Mouse (Mus musculus) kidney, embryonic 14.5 days (tissue): ENCODE measurements at regions not wholly inside any gene's neighbourhood (a gene's known extent, or its start where the extent isn't known, plus 50 kb on each side); places are given as distances from the start of the nearest gene placed in this dataset.
"Not testable (repeated sequence)": the region's sequence is repeated elsewhere in the genome, so short reads cannot be mapped to it uniquely, and the experiment has no call there.

Source experiments
- ATAC-seq: fragments of 200-750 bp; cut with Nextera tagmentation; 2 replicates; pipeline ENCODE4 v1.8.0; 2017; ENCODE audit warnings: moderate number of reproducible peaks, mild to moderate bottlenecking, moderate TSS enrichment, moderate library complexity; ENCODE audit not compliant: low FRiP score, low TSS enrichment
- H3K27ac ChIP-seq: fragments of 300-500 bp; sonication (generic); 2 replicates; pipeline ENCODE4 v1.5.1; 2014; ENCODE audit warnings: low read depth, mild to moderate bottlenecking, low read length, moderate library complexity, mixed read lengths
- H3K27me3 ChIP-seq: fragments of 300-500 bp; sonication (generic); 2 replicates; pipeline ENCODE4 v1.6.1; 2014; ENCODE audit warnings: mild to moderate bottlenecking, low read length; ENCODE audit not compliant: control insufficient read depth, insufficient read depth
- H3K36me3 ChIP-seq: fragments of 300-500 bp; sonication (generic); 2 replicates; pipeline ENCODE4 v1.6.1; 2014; ENCODE audit warnings: low read length, mixed read lengths; ENCODE audit not compliant: control insufficient read depth, insufficient read depth
- H3K4me1 ChIP-seq: fragments of 300-500 bp; sonication (generic); 2 replicates; pipeline ENCODE4 v1.6.1; 2014; ENCODE audit warnings: low read length, mixed read lengths; ENCODE audit not compliant: control insufficient read depth, insufficient read depth
- H3K4me2 ChIP-seq: fragments of 300-500 bp; sonication (generic); replicated peaks from 2 replicates; pipeline ENCODE4 v1.6.1; 2014; ENCODE audit warnings: low read depth, mild to moderate bottlenecking, low read length
- H3K4me3 ChIP-seq: fragments of 300-500 bp; sonication (generic); 2 replicates; pipeline ENCODE4 v1.5.1; 2014; ENCODE audit warnings: mild to moderate bottlenecking, low read length
- H3K9ac ChIP-seq: fragments of 300-500 bp; sonication (generic); 2 replicates; pipeline ENCODE4 v1.6.1; 2014; ENCODE audit warnings: low read depth, mild to moderate bottlenecking, low read length, moderate library complexity
- H3K9me3 ChIP-seq: fragments of 300-500 bp; sonication (generic); 2 replicates; pipeline ENCODE4 v1.6.1; 2016; ENCODE audit warnings: low read length; ENCODE audit not compliant: control insufficient read depth
- WGBS: fragments of 180-500 bp; shearing (Covaris S2); extraction: QIAGEN DNeasy Blood & Tissue Kit; methylation state at CpG from one replicate; pipeline ENCODE4 v1.1.7; 2014; 5-methylcytosine and 5-hydroxymethylcytosine counted together

DNA sequence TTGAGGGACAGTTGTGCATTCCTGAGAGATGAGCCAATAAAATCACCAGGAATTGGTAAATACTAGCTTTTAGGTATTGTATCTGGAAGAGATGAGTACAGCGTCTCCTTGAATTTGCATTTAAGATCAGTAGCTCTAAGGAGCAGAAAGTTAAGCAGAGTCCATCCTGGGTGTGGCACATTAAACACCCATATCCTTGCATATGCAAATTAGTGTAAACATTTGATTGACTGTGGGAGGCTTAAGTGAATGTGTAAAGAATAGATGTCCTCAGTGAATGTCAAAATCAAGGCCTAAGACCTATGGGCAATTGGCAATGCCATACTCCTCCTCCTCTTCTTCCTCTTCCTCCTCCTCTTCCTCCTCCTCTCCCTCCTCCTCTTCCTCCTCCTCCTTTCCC, 229.4 kb downstream of the Cd47 start:
- Histone ChIP-seq H3K9me3 (no peaks in the 10 kb centered on the region), H3K4me3 (no peak overlapping the region), H3K4me2 (no peak overlapping the region), H3K36me3 (no peaks in the 10 kb centered on the region), H3K9ac (no peak overlapping the region), H3K4me1 (no peaks in the 10 kb centered on the region), H3K27ac (no peak overlapping the region), H3K27me3 (no peaks in the 10 kb centered on the region)
- 90% methylated on average over 1 of the region's 1 CpGs for WGBS
- no peak for ATAC-seq

DNA sequence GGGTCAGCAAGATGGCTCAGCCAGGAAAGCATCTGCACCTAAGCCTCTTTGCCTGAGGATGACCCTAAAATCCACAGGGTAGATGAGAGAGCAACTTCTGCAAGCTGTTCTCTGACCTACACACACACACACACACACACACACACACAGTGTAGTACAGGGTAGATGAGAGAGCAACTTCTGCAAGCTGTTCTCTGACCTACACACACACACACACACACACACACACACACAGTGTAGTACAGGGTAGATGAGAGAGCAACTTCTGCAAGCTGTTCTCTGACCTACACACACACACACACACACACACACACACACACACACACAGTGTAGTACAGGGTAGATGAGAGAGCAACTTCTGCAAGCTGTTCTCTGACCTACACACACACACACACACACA, 230.0 kb downstream of the Cd47 start:
- H3K4me1 ChIP-seq, H3K9me3 ChIP-seq, H3K27me3 ChIP-seq, H3K27ac ChIP-seq, H3K36me3 ChIP-seq, H3K4me2 ChIP-seq, H3K9ac ChIP-seq, H3K4me3 ChIP-seq: not testable (repeated sequence)
- peak; percentile 64; the same call in 1 of the 2 replicates for ATAC-seq

DNA sequence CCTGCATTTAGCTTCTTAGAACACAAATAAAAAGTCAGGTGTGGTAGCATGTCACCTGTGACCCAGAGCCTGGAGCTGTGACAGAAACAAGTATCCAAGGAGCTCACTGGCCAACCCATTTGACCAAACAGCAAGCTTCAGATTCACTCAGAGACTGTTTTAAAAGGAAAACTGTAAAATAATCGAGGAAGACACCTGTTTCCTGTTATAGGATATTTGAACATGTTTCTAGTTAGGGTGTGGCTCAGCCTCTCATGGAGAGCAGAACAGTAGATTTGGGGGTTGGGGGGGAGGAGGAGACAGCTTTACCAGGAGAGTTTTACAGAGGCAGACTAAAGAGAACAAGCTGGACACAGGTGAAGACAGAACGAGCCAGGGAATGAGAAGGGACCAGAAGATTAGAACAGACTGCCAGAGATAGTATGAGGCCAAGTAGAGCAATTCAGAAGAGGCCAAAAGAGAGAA, 230.6 kb downstream of the Cd47 start:
- Histone ChIP-seq H3K4me2 (no peak overlapping the region), H3K27me3 (no peaks in the 10 kb centered on the region), H3K36me3 (no peaks in the 10 kb centered on the region), H3K9me3 (no peaks in the 10 kb centered on the region), H3K4me3 (no peak overlapping the region), H3K27ac (no peak overlapping the region), H3K9ac (no peak overlapping the region), H3K4me1 (no peaks in the 10 kb centered on the region)
- no peak for ATAC-seq
- WGBS: 58% methylated on average over 2 of the region's 2 CpGs

DNA sequence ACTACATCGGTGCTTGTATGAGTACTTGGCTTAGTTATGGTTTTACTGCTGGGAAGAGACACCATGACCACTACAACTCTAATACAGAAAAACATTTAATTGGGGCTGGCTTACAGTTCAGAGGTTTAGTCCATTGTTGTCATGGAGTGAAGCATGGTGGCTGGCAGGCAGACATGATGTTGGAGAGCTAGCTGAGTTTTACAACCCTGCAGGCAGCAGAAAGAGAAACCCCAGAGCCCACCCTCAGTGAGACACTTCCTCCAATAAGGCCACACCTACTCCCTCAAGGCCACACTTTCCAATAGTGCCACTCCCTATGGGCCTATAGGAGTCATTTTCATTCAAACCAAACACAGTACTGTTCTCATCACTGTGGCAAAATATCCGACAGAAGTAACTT, 232.5 kb downstream of the Cd47 start:
- Histone ChIP-seq H3K4me1 (no peaks in the 10 kb centered on the region), H3K4me2 (no peak overlapping the region), H3K36me3 (no peaks in the 10 kb centered on the region), H3K27ac (no peak overlapping the region), H3K4me3 (no peak overlapping the region), H3K9ac (no peak overlapping the region), H3K27me3 (no peaks in the 10 kb centered on the region), H3K9me3 (no peaks in the 10 kb centered on the region)
- ATAC-seq: no peak
- 78% methylated on average over 2 of the region's 2 CpGs for WGBS

DNA sequence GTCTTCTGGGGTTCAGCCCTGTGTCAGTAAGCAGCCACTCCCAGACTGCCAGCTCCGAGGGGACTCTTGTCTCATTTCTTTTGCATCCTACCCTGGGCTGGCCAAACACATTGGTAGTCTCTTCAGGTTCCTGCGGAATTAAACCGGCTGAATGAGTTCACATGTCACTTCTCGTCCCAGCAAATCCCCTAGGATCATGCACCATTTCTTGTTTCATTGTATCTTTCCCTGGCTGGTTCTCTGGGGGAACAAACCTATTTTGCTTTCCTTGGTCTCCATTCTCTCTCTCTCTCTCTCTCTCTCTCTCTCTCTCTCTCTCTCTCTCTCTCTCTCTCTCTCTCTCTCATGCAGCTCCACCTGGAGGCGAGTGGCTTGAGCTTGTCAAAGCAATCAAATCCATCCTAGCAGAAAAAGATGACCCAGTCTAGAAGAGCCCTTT, 236.0 kb downstream of the Cd47 start:
- ATAC-seq: no peak
- Histone ChIP-seq H3K4me2 (no peak overlapping the region), H3K36me3 (no peaks in the 10 kb centered on the region), H3K27me3 (no peaks in the 10 kb centered on the region), H3K4me3 (no peak overlapping the region), H3K27ac (no peak overlapping the region), H3K4me1 (no peaks in the 10 kb centered on the region), H3K9me3 (no peaks in the 10 kb centered on the region), H3K9ac (no peak overlapping the region)
- WGBS: 56% methylated on average over 5 of the region's 5 CpGs

DNA sequence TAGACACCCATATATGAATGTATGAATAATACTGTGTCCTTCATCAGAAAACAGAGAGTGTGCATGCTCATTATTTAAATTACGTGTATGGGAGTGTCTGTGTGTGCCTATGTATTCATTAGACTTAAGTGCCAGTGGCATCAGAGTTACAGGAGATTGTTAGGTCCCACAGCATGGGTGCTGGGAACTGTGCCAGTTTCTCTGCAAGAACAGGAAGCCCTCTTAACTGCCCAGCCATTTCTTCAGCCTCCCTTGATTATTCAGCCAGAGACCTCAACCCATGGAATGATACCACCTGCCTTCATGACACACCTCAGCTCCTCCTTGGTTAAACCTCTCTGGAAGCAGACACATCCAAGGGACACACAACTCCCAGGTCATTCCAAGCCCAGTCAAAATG, 243.8 kb downstream of the Cd47 start:
- H3K4me2 ChIP-seq: no peak overlapping the region
- H3K27ac ChIP-seq: no peak overlapping the region
- no peak overlapping the region for H3K9ac ChIP-seq
- no peaks in the 10 kb centered on the region; the same call in 1 of the 2 replicates for H3K9me3 ChIP-seq
- 91% methylated on average over 1 of the region's 1 CpGs for WGBS
- H3K4me1 ChIP-seq: no peaks in the 10 kb centered on the region
- H3K27me3 ChIP-seq: no peaks in the 10 kb centered on the region
- no peak overlapping the region for H3K4me3 ChIP-seq
- H3K36me3 ChIP-seq: no peaks in the 10 kb centered on the region
- ATAC-seq: no peak

DNA sequence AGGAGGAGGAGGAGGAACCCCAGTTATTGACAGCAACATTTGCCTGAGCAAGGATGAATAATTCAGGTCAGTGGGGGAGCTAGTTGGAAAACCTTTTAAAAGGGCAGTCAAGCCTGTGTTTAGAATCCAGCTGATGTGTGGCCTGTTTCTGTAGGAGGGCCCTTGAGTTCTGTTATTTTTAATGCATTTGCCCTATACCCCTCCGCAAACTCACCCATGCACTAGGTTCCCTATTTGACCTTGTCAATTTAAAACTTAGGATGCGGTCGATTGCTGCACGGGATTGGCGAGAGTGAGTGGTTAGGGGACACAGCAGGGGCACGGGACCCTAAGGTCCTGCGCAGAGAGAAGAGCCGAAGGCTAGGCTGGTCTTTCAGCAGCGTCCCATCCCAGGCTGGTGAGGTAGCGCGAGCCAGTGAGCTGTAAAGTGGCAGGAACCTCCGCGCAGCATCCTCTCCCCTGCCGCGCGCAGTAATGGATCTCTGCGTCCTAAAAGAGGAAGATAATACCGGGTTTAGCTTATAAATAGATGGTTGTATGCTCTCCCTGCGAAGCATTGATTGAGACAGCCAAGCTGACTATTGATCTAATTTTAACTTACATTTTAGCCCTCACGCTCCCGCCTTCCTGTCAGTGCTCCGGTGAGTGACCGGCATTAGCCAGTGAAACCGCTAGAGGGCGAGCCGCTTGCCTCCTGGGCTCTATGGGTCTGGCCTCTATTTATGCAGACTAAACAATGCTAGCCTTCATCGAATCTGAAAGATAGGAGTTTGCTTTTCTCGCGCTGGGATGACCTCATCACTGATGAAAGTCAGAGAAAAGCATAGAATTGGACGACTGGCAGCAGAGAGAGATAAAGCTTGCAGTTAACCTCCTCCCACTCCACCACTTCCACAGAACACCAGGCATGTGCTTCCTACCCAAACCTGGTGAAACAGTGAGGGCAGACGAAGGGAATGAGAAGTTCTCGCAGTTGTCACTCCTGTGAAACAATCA, 245.5 kb downstream of the Cd47 start:
- H3K9ac ChIP-seq: no peak overlapping the region
- peak; percentile 90 for ATAC-seq
- WGBS: 14% methylated on average over 32 of the region's 32 CpGs

DNA sequence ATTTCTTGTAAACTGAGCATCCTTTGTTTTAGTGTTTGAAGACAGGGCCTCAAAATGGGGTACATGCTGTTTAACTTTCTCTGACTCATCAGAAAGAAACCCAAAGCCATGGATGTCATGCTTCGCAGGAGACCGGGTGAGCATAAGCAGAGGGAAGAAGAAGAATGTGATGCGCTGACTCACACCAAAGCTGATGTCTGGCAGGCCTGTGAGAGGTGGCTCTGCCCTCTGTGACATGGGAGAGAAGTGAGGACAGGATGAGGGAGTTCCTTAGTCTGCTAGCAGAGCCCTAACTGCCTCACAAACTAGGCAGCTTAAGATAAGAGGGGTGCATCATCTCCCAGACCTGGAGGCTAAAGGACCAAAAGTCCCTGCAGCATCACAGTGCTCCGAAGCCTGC, 263.2 kb downstream of the Cd47 start:
- Histone ChIP-seq H3K4me3 (no peak overlapping the region), H3K9me3 (no peaks in the 10 kb centered on the region), H3K4me1 (no peaks in the 10 kb centered on the region), H3K27me3 (no peaks in the 10 kb centered on the region), H3K36me3 (no peaks in the 10 kb centered on the region), H3K9ac (no peak overlapping the region), H3K4me2 (no peak overlapping the region), H3K27ac (no peak overlapping the region)
- no peak for ATAC-seq
- 80% methylated on average over 4 of the region's 4 CpGs for WGBS

More for the DNA sequence above, 245.5 kb downstream of the Cd47 start:
- peak overlapping the region; percentile 56 for H3K4me2 ChIP-seq
- H3K27ac ChIP-seq: no peak overlapping the region
- H3K9me3 ChIP-seq: no peaks in the 10 kb centered on the region; the same call in 1 of the 2 replicates
- no peaks in the 10 kb centered on the region for H3K36me3 ChIP-seq
- no peaks in the 10 kb centered on the region for H3K4me1 ChIP-seq
- no peaks in the 10 kb centered on the region for H3K27me3 ChIP-seq
- peak overlapping the region; percentile 34 for H3K4me3 ChIP-seq

DNA sequence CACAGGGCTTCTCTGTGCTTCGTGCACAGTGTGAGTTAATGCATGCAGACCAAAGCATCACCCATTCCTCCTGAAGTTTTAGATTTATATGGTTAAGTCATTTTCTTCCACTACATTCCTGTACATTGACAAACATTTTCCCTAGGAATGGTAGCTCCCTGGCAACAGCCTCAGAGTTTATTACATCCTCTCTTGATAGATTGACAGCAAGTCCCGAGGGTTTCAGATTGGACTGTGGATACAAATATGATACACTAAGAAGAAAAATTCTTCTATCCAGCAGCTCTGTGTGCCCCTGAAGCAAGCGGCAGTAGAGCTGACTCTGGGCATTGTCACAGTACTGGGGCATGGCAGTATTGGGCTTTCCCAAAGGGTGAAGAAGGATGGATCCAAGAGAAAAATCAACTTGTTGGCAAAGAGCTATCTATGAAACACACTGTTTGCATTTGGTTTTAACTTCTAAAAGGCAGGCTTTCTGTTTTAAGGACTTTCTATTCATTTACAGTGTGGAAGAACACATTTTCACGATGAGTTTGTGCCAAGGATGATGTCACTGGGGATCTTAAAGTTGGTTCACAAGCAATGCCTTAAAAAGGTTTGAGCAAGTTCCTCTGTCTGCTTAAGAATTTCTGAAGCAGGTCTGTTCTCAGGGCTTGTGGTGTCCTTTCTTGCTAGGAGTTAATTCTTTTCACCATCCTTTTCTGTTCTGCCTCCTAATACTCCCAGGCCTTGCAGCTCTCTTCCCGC, 265.2 kb downstream of the Cd47 start:
- 86% methylated on average over 5 of the region's 5 CpGs for WGBS
- no peak for ATAC-seq

More for the DNA sequence above, 265.2 kb downstream of the Cd47 start:
- H3K27ac ChIP-seq: no peak overlapping the region
- no peak overlapping the region for H3K4me2 ChIP-seq
- no peak overlapping the region for H3K9ac ChIP-seq
- H3K27me3 ChIP-seq: no peaks in the 10 kb centered on the region
- no peak overlapping the region for H3K4me3 ChIP-seq
- no peaks in the 10 kb centered on the region for H3K4me1 ChIP-seq
- H3K9me3 ChIP-seq: no peaks in the 10 kb centered on the region
- H3K36me3 ChIP-seq: no peaks in the 10 kb centered on the region
